9 mouse cellular contexts compared by ENCODE assay signal in the genomic region with DNA sequence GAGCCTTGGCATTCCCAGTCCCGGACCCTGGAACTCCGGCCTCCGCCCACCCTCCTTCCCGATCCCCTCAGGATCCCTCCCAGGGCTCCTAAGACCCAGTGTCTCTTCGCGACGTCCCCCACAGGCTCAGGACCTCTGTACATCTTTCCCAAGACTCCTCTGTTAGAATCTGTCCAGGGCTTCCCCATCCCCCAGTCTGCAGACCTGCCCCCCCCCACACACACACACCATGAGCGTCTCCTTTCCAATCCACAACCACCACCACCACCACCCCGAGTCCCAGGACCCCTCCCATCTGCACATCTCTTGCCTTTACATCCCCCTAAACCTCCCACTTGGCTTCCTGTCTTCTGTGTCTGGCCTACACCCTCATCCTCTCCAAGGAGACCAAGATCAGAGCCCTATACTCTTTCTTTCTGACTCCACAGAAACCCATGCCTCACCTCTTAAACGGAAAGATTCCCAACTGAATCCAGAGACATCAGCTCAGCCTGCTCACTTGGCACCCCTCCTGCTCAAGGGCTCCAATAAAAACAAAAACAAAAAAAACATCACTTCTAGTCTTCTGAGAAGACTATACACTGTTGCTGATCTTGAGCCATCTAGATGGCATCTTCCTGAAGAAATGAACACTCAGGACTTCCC. TPM values are rescaled to one million over a fixed set of nuclear protein-coding genes. Genes with fewer than 3 reads are reported as not detected.
A peak's percentile ranks its signal among the peaks of the same experiment; 100 is the strongest.
DNase-seq lines count a peak whose midpoint lies in the region; ATAC-seq lines count a peak whose summit lies in the region.
"Had no signal": no experiment of that assay in that cellular context is flagged by ENCODE, and none has a peak within 500 bp of the region (broad histone marks: within the 10 kb centered on the region; RNA-seq: fewer than 3 reads in every experiment).

No protein-coding gene starts in this region.

- H3K4me3 ChIP-seq in heart, embryonic 13.5 days = peak overlapping the region; percentile 90
- peak overlapping the region; percentile 80 for H3K4me3 ChIP-seq in hindbrain, embryonic 11.5 days (ENCODE audit: low read depth, low read length)
- H3K4me3 ChIP-seq in midbrain, embryonic 11.5 days (ENCODE audit: low read depth, low read length) = peak overlapping the region; percentile 76

- H3K9me3 ChIP-seq in heart, embryonic 13.5 days = no peaks in the 10 kb centered on the region
- no peaks in the 10 kb centered on the region for H3K9me3 ChIP-seq in hindbrain, embryonic 11.5 days (ENCODE audit: control insufficient read depth, low read length)
- H3K9me3 ChIP-seq in midbrain, embryonic 11.5 days (ENCODE audit: control insufficient read depth, low read length) = no peaks in the 10 kb centered on the region

- 0 out of 2 replicates have a peak, but pooled peaks cover 2% of the 10 kb centered on the region for H3K36me3 ChIP-seq in heart, embryonic 13.5 days
- H3K36me3 ChIP-seq in hindbrain, embryonic 11.5 days (ENCODE audit: control insufficient read depth, insufficient read depth, low read length) = no peaks in the 10 kb centered on the region
- H3K36me3 ChIP-seq in midbrain, embryonic 11.5 days (ENCODE audit: control insufficient read depth, insufficient read depth, low read length) = no peaks in the 10 kb centered on the region

- peaks cover 14% of the 10 kb centered on the region for H3K4me1 ChIP-seq in heart, embryonic 13.5 days
- no peaks in the 10 kb centered on the region for H3K4me1 ChIP-seq in hindbrain, embryonic 11.5 days (replicated peaks; ENCODE audit: control insufficient read depth, insufficient read depth, low read length)
- H3K4me1 ChIP-seq in midbrain, embryonic 11.5 days (ENCODE audit: control insufficient read depth, insufficient read depth, low read length) = peaks cover 3% of the 10 kb centered on the region; the same call in 1 of the 2 replicates

- H3K27ac ChIP-seq in heart, embryonic 13.5 days (replicated peaks) = no peak overlapping the region
- peak overlapping the region; percentile 54; the same call in 1 of the 2 replicates for H3K27ac ChIP-seq in hindbrain, embryonic 11.5 days (ENCODE audit: low read depth, low read length)
- no peak overlapping the region for H3K27ac ChIP-seq in midbrain, embryonic 11.5 days (ENCODE audit: low read depth, low read length)

- 12% methylated on average over 10 of the region's 10 CpGs for WGBS in heart, embryonic 13.5 days
- 12% methylated on average over 9 of the region's 10 CpGs for WGBS in hindbrain, embryonic 11.5 days
- 12% methylated on average over 10 of the region's 10 CpGs for WGBS in midbrain, embryonic 11.5 days

- H3K27me3 ChIP-seq in heart, embryonic 13.5 days (replicated peaks) = no peaks in the 10 kb centered on the region
- no peaks in the 10 kb centered on the region for H3K27me3 ChIP-seq in hindbrain, embryonic 11.5 days (ENCODE audit: control insufficient read depth, insufficient read depth, low read length)
- H3K27me3 ChIP-seq in midbrain, embryonic 11.5 days (ENCODE audit: control insufficient read depth, insufficient read depth, low read length) = no peaks in the 10 kb centered on the region

- no peak for DNase-seq in heart, postnatal 14 days
- peak; percentile 37 for DNase-seq in NIH3T3 (ENCODE audit: low read depth)
- DNase-seq in hindbrain, embryonic 11.5 days (ENCODE audit: low spot score) = peak; percentile 36
- peak; percentile 88 for DNase-seq in midbrain, embryonic 11.5 days (ENCODE audit: low spot score, missing footprints)
- no peak for DNase-seq in frontal cortex, postnatal 25 days (ENCODE audit: low spot score in 2 of 2)
- no peak for DNase-seq in thymus, postnatal 36 days
- no peak for DNase-seq in spleen, postnatal 36 days (ENCODE audit: low spot score in 2 of 2)

- H3K4me2 ChIP-seq in heart, embryonic 13.5 days = peak overlapping the region; percentile 89
- peak overlapping the region; percentile 83 for H3K4me2 ChIP-seq in hindbrain, embryonic 11.5 days (replicated peaks; ENCODE audit: low read depth, low read length)
- peak overlapping the region; percentile 78 for H3K4me2 ChIP-seq in midbrain, embryonic 11.5 days

- no peak for ATAC-seq in heart, embryonic 13.5 days (ENCODE audit: extremely low read depth, insufficient number of reproducible peaks, low FRiP score, low TSS enrichment)
- no peak; the same call in 1 of the 2 replicates for ATAC-seq in hindbrain, embryonic 11.5 days (ENCODE audit: low FRiP score)
- no peak; the same call in 1 of the 2 replicates for ATAC-seq in midbrain, embryonic 11.5 days (ENCODE audit: low FRiP score)

- intact Hi-C loops in heart, postnatal 14 days (cut with DNase I) = loop anchor here (10.0 kb wide), 2 partner anchors 158 to 448 kb away; a partner anchor contains a TSS

- H3K9ac ChIP-seq in heart, embryonic 13.5 days = peak overlapping the region; percentile 95
- H3K9ac ChIP-seq in hindbrain, embryonic 11.5 days (ENCODE audit: low read depth, low read length) = peak overlapping the region; percentile 76
- peak overlapping the region; percentile 77 for H3K9ac ChIP-seq in midbrain, embryonic 11.5 days (ENCODE audit: low read length)

RNA-seq across cellular contexts. Expression of a gene that starts 0.6 kb away (rescaled TPM):
- polyA plus RNA-seq in heart, embryonic 13.5 days (2015; fragmentation: Nextera tagmentation; extraction: Ambion mirVana) = 14.3 and 15.3 TPM in 2 replicates
- total RNA-seq in heart, postnatal 14 days (2021) = 10 to 100 TPM; 22.2 to 24.5 TPM
- polyA plus RNA-seq in hindbrain, embryonic 11.5 days (2014; fragmentation: Nextera tagmentation; extraction: Ambion mirVana) = 28.1 and 33.5 TPM in 2 replicates
- 23.1 and 24.8 TPM in 2 replicates for polyA plus RNA-seq in midbrain, embryonic 11.5 days (2014; fragmentation: Nextera tagmentation; extraction: Ambion mirVana)

RNA-seq across cellular contexts. Expression of a gene that starts 33.1 kb away (rescaled TPM):
- polyA plus RNA-seq in heart, embryonic 13.5 days (2015; fragmentation: Nextera tagmentation; extraction: Ambion mirVana) = not detected in 2 replicates
- not detected for total RNA-seq in heart, postnatal 14 days (2021)
- not detected in 2 replicates for polyA plus RNA-seq in hindbrain, embryonic 11.5 days (2014; fragmentation: Nextera tagmentation; extraction: Ambion mirVana)
- polyA plus RNA-seq in midbrain, embryonic 11.5 days (2014; fragmentation: Nextera tagmentation; extraction: Ambion mirVana) = not detected in 2 replicates
- total RNA-seq: neutrophil, adult 5-6 weeks had no signal

RNA-seq across cellular contexts. Expression of a gene that starts 50.3 kb away (rescaled TPM):
- 0.72 and 0.87 TPM in 2 replicates for polyA plus RNA-seq in heart, embryonic 13.5 days (2015; fragmentation: Nextera tagmentation; extraction: Ambion mirVana)
- total RNA-seq in heart, postnatal 14 days (2021) = under 1 TPM in 1 of 2 experiments, not detected in 1; 0.05 TPM
- 29.0 and 33.5 TPM in 2 replicates for polyA plus RNA-seq in hindbrain, embryonic 11.5 days (2014; fragmentation: Nextera tagmentation; extraction: Ambion mirVana)
- 25.9 and 31.9 TPM in 2 replicates for polyA plus RNA-seq in midbrain, embryonic 11.5 days (2014; fragmentation: Nextera tagmentation; extraction: Ambion mirVana)
- total RNA-seq: neutrophil, adult 5-6 weeks had no signal

RNA-seq across cellular contexts. Expression of a gene that starts 59.6 kb away (rescaled TPM):
- polyA plus RNA-seq in heart, embryonic 13.5 days (2015; fragmentation: Nextera tagmentation; extraction: Ambion mirVana) = 0.06 TPM in 1 of 2 replicates, not detected in the other
- total RNA-seq in heart, postnatal 14 days (2021) = under 1 TPM; 0.14 to 0.20 TPM
- polyA plus RNA-seq in hindbrain, embryonic 11.5 days (2014; fragmentation: Nextera tagmentation; extraction: Ambion mirVana) = 0.06 TPM in 1 of 2 replicates, not detected in the other
- polyA plus RNA-seq in midbrain, embryonic 11.5 days (2014; fragmentation: Nextera tagmentation; extraction: Ambion mirVana) = 0.07 TPM in 1 of 2 replicates, not detected in the other
- total RNA-seq: neutrophil, adult 5-6 weeks had no signal

Comparison
In these comparisons a context has a peak if more than half of its experiments do, and no peak if none do; other contexts are left out.
1. DNase-seq: peak in NIH3T3 (single experiment), hindbrain, embryonic 11.5 days (single experiment) and midbrain, embryonic 11.5 days (single experiment); none in heart, postnatal 14 days (0 of 2), frontal cortex, postnatal 25 days (0 of 2), thymus, postnatal 36 days (0 of 2) and spleen, postnatal 36 days (0 of 2).
2. RNA of a gene that starts 50.3 kb away (polyA plus RNA-seq): 29.0 to 33.5 TPM in hindbrain, embryonic 11.5 days and 25.9 to 31.9 TPM in midbrain, embryonic 11.5 days; 0.72 to 0.87 TPM in heart, embryonic 13.5 days; every median in the first group is over 10 times any median in the second.
3. Peak in every context shown above with its lines, with median percentiles within 50 percentile points of each other: H3K4me2 ChIP-seq, H3K4me3 ChIP-seq and H3K9ac ChIP-seq.